Mouse (Mus musculus): ENCODE data around the gene Prkcd.

DNA sequence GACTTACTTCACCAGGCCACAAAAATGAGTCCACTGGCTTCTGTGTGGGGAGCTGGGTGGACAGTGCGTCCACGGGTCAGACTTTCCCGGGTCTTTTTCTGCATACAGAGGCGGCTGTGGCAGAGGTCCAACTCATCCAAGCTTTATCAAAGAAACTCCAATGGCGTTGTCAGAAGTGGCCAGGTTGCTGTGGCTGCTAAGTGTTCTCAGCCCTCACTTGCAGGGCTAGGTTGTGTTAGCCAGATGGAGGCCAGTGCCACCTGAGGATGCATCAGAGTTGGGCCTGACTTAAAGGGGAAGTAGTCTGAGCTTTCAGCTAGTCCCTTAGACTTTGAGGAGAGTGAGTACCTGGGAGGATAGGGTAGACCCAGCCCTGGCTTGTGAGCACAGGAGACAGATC lies 74.5 kb downstream of the Prkcd start:
- no peak for TF ChIP-seq POLR2A (IDR thresholded peaks at IDR 0.05; ENCODE audit: low read depth, low read length)
- TF ChIP-seq CTCF (IDR thresholded peaks at IDR 0.05; ENCODE audit: extremely low read depth, insufficient read length, insufficient replicate concordance, low read depth, low read length): no peak

Data from small intestine, adult 2 months (tissue).